Mouse (Mus musculus) kidney, embryonic 15.5 days (tissue): ENCODE data around the gene Hoxa7. TPM values are rescaled to one million over a fixed set of nuclear protein-coding genes. Genes with fewer than 3 reads are reported as not detected.

ENCODE experiments used
- ATAC-seq: fragments of 200-750 bp; cut with Nextera tagmentation; replicated peaks from 2 replicates; pipeline ENCODE4 v1.8.0; 2017; ENCODE audit warnings: moderate TSS enrichment; ENCODE audit not compliant: low FRiP score
- H3K27ac ChIP-seq: fragments of 300-500 bp; sonication (generic); 2 replicates; pipeline ENCODE4 v1.5.1; 2015; ENCODE audit warnings: mild to moderate bottlenecking, inconsistent platforms
- H3K27me3 ChIP-seq: fragments of 300-500 bp; sonication (generic); 2 replicates; pipeline ENCODE4 v1.6.1; 2015; ENCODE audit warnings: inconsistent platforms
- H3K36me3 ChIP-seq: fragments of 300-500 bp; sonication (generic); 2 replicates; pipeline ENCODE4 v1.6.1; 2015; ENCODE audit warnings: inconsistent platforms
- H3K4me1 ChIP-seq: fragments of 300-500 bp; sonication (generic); 2 replicates; pipeline ENCODE4 v1.6.1; 2015; ENCODE audit warnings: inconsistent platforms
- H3K4me2 ChIP-seq: fragments of 300-500 bp; sonication (generic); 2 replicates; pipeline ENCODE4 v1.6.1; 2015; ENCODE audit warnings: moderate library complexity, mild to moderate bottlenecking, inconsistent platforms
- H3K4me3 ChIP-seq: fragments of 300-500 bp; sonication (generic); replicated peaks from 2 replicates; pipeline ENCODE4 v1.5.1; 2015; ENCODE audit warnings: mild to moderate bottlenecking, inconsistent platforms
- H3K9ac ChIP-seq: fragments of 300-500 bp; sonication (generic); 2 replicates; pipeline ENCODE4 v1.6.1; 2015; ENCODE audit warnings: mild to moderate bottlenecking, inconsistent platforms
- H3K9me3 ChIP-seq: fragments of 300-500 bp; sonication (generic); replicated peaks from 2 replicates; pipeline ENCODE4 v1.6.1; 2016; ENCODE audit warnings: inconsistent platforms
- WGBS: fragments of 180-500 bp; shearing (Covaris S2); methylation state at CpG from one replicate; pipeline ENCODE4 v1.1.7; 2015; ENCODE audit warnings: mixed read lengths; 5-methylcytosine and 5-hydroxymethylcytosine counted together
- polyA plus RNA-seq: library from polyadenylated mRNA; unstranded; fragments of >200 nt; fragmentation: Nextera tagmentation; extraction: Ambion mirVana; gene quantifications from 2 replicates; pipeline ENCODE4 v1.2.1, GENCODE M21; 2015

Hoxa7 gene
- polyA plus RNA-seq, 1 experiment from 2014 or later, result 27.2 TPM

GRCm38 (mm10) chr6:52171938-52172337, 49.7 kb downstream of the Hoxa7 start:
- peak overlapping the region; percentile 97 for H3K27ac ChIP-seq
- WGBS, result 13% methylated on average over 7 of the region's 7 CpGs
- H3K4me2 ChIP-seq, result peak overlapping the region; percentile 70
- peak overlapping the region; percentile 48 for H3K9ac ChIP-seq
- ATAC-seq, result peak; percentile 0; the same call in 1 of the 2 replicates
- H3K36me3 ChIP-seq, result 0 out of 2 replicates have a peak, but pooled peaks cover 4% of the 10 kb centered on the region
- H3K4me3 ChIP-seq, result peak overlapping the region; percentile 37
- no peaks in the 10 kb centered on the region for H3K9me3 ChIP-seq
- H3K4me1 ChIP-seq, result peaks cover 83% of the 10 kb centered on the region
- no peaks in the 10 kb centered on the region for H3K27me3 ChIP-seq

GRCm38 (mm10) chr6:52171331-52171730, 50.3 kb downstream of the Hoxa7 start:
- Histone ChIP-seq H3K4me3 (no peak overlapping the region), H3K4me1 (peaks cover 83% of the 10 kb centered on the region), H3K4me2 (peak overlapping the region; percentile 70; the same call in 1 of the 2 replicates), H3K27me3 (no peaks in the 10 kb centered on the region), H3K27ac (peak overlapping the region; percentile 97), H3K9me3 (no peaks in the 10 kb centered on the region), H3K36me3 (0 out of 2 replicates have a peak, but pooled peaks cover 4% of the 10 kb centered on the region), H3K9ac (0 out of 2 replicates have a peak overlapping the region, but pooled peaks have one; percentile 45)
- ATAC-seq, result no peak
- 12% methylated on average over 4 of the region's 4 CpGs for WGBS

GRCm38 (mm10) chr6:52170898-52171223, 50.8 kb downstream of the Hoxa7 start:
- ATAC-seq, result no peak
- H3K36me3 ChIP-seq, result 0 out of 2 replicates have a peak, but pooled peaks cover 4% of the 10 kb centered on the region

GRCm38 (mm10) chr6:52170166-52170897, 51.3 kb downstream of the Hoxa7 start:
- ATAC-seq, result peak; percentile 10; the same call in 1 of the 2 replicates
- Histone ChIP-seq H3K4me3 (0 out of 2 replicates have a peak overlapping the region, but pooled peaks have one; percentile 6), H3K36me3 (0 out of 2 replicates have a peak, but pooled peaks cover 4% of the 10 kb centered on the region), H3K9me3 (no peaks in the 10 kb centered on the region), H3K4me1 (peaks cover 90% of the 10 kb centered on the region), H3K9ac (peak overlapping the region; percentile 45), H3K4me2 (peak overlapping the region; percentile 45), H3K27me3 (no peaks in the 10 kb centered on the region), H3K27ac (peak overlapping the region; percentile 97)
- WGBS, result 20% methylated on average over 40 of the region's 40 CpGs

More at GRCm38 (mm10) chr6:52170898-52171223, 50.8 kb downstream of the Hoxa7 start:
- Histone ChIP-seq H3K4me2 (peak overlapping the region; percentile 45), H3K27me3 (no peaks in the 10 kb centered on the region), H3K9me3 (no peaks in the 10 kb centered on the region), H3K4me3 (no peak overlapping the region), H3K9ac (peak overlapping the region; percentile 45), H3K4me1 (peaks cover 85% of the 10 kb centered on the region), H3K27ac (peak overlapping the region; percentile 97)
- WGBS, result 30% methylated on average over 5 of the region's 5 CpGs

GRCm38 (mm10) chr6:52169499-52170165, 52.0 kb downstream of the Hoxa7 start:
- 28% methylated on average over 16 of the region's 16 CpGs for WGBS
- Histone ChIP-seq H3K27me3 (no peaks in the 10 kb centered on the region), H3K4me2 (peak overlapping the region; percentile 45), H3K4me1 (peaks cover 91% of the 10 kb centered on the region), H3K9ac (peak overlapping the region; percentile 45; the same call in 1 of the 2 replicates), H3K36me3 (0 out of 2 replicates have a peak, but pooled peaks cover 4% of the 10 kb centered on the region), H3K9me3 (no peaks in the 10 kb centered on the region), H3K4me3 (0 out of 2 replicates have a peak overlapping the region, but pooled peaks have one; percentile 6), H3K27ac (peak overlapping the region; percentile 97)
- ATAC-seq, result no peak

GRCm38 (mm10) chr6:52168191-52169055, 53.2 kb downstream of the Hoxa7 start:
- Histone ChIP-seq H3K27me3 (no peaks in the 10 kb centered on the region), H3K27ac (peak overlapping the region; percentile 90), H3K36me3 (0 out of 2 replicates have a peak, but pooled peaks cover 4% of the 10 kb centered on the region), H3K4me3 (peak overlapping the region; percentile 14), H3K4me1 (peaks cover 95% of the 10 kb centered on the region), H3K9ac (peak overlapping the region; percentile 23; the same call in 1 of the 2 replicates), H3K4me2 (peak overlapping the region; percentile 49), H3K9me3 (no peaks in the 10 kb centered on the region)
- 10% methylated on average over 42 of the region's 42 CpGs for WGBS
- no peak for ATAC-seq

GRCm38 (mm10) chr6:52167736-52168161, 53.9 kb downstream of the Hoxa7 start:
- H3K4me1 ChIP-seq, result peaks cover 95% of the 10 kb centered on the region
- H3K4me2 ChIP-seq, result 0 out of 2 replicates have a peak overlapping the region, but pooled peaks have one; percentile 49
- no peak overlapping the region for H3K4me3 ChIP-seq
- ATAC-seq, result no peak
- no peaks in the 10 kb centered on the region for H3K9me3 ChIP-seq
- no peak overlapping the region for H3K9ac ChIP-seq
- H3K27ac ChIP-seq, result peak overlapping the region; percentile 90
- 0 out of 2 replicates have a peak, but pooled peaks cover 4% of the 10 kb centered on the region for H3K36me3 ChIP-seq
- 33% methylated on average over 14 of the region's 14 CpGs for WGBS
- H3K27me3 ChIP-seq, result no peaks in the 10 kb centered on the region

GRCm38 (mm10) chr6:52167176-52167575, 54.5 kb downstream of the Hoxa7 start:
- peak overlapping the region; percentile 90 for H3K27ac ChIP-seq
- no peak overlapping the region for H3K9ac ChIP-seq
- H3K4me1 ChIP-seq, result peaks cover 94% of the 10 kb centered on the region
- no peaks in the 10 kb centered on the region for H3K27me3 ChIP-seq
- peak overlapping the region; percentile 49; the same call in 1 of the 2 replicates for H3K4me2 ChIP-seq
- 0 out of 2 replicates have a peak overlapping the region, but pooled peaks have one; percentile 3 for H3K4me3 ChIP-seq
- H3K36me3 ChIP-seq, result 0 out of 2 replicates have a peak, but pooled peaks cover 4% of the 10 kb centered on the region
- H3K9me3 ChIP-seq, result no peaks in the 10 kb centered on the region
- WGBS, result 47% methylated on average over 1 of the region's 1 CpGs
- no peak for ATAC-seq

GRCm38 (mm10) chr6:52166431-52167077, 55.1 kb downstream of the Hoxa7 start:
- H3K4me1 ChIP-seq, result peaks cover 94% of the 10 kb centered on the region

GRCm38 (mm10) chr6:52165441-52166370, 55.9 kb downstream of the Hoxa7 start:
- no peaks in the 10 kb centered on the region for H3K27me3 ChIP-seq
- H3K4me1 ChIP-seq, result peaks cover 91% of the 10 kb centered on the region
- peak overlapping the region; percentile 77 for H3K4me2 ChIP-seq
- no peak for ATAC-seq
- H3K9me3 ChIP-seq, result no peaks in the 10 kb centered on the region
- peak overlapping the region; percentile 21 for H3K9ac ChIP-seq
- H3K4me3 ChIP-seq, result peak overlapping the region; percentile 19
- 6% methylated on average over 28 of the region's 28 CpGs for WGBS
- H3K27ac ChIP-seq, result peak overlapping the region; percentile 90
- 0 out of 2 replicates have a peak, but pooled peaks cover 4% of the 10 kb centered on the region for H3K36me3 ChIP-seq

More at GRCm38 (mm10) chr6:52166431-52167077, 55.1 kb downstream of the Hoxa7 start:
- 28% methylated on average over 4 of the region's 4 CpGs for WGBS
- Histone ChIP-seq H3K4me2 (peak overlapping the region; percentile 49; the same call in 1 of the 2 replicates), H3K27me3 (no peaks in the 10 kb centered on the region), H3K9me3 (no peaks in the 10 kb centered on the region), H3K36me3 (0 out of 2 replicates have a peak, but pooled peaks cover 4% of the 10 kb centered on the region), H3K4me3 (0 out of 2 replicates have a peak overlapping the region, but pooled peaks have one; percentile 3), H3K9ac (peak overlapping the region; percentile 12; the same call in 1 of the 2 replicates), H3K27ac (peak overlapping the region; percentile 90)
- ATAC-seq, result no peak
